Mouse (Mus musculus) embryonic fibroblast, embryonic 13.5 days (primary cell): ENCODE measurements around the gene Creb3l2.
A peak's percentile ranks its signal among the peaks of the same experiment; 100 is the strongest.

Experiments
- CTCF ChIP-seq: IDR thresholded peaks from 2 replicates; pipeline ENCODE4 v1.5.1; 2011; ENCODE audit warnings: mild to moderate bottlenecking, control low read depth, low read length, moderate library complexity, borderline replicate concordance; ENCODE audit not compliant: insufficient read depth
- POLR2A ChIP-seq: IDR thresholded peaks from 2 replicates; pipeline ENCODE4 v1.6.1; 2011; ENCODE audit warnings: low read depth, mild to moderate bottlenecking, control low read depth, low read length, moderate library complexity

- peak; percentile 78 for TF ChIP-seq CTCF
- TF ChIP-seq POLR2A = no peak
Observed at GRCm38 (mm10) chr6:37351731-37352380, 90.1 kb downstream of the Creb3l2 start.
